Mouse (Mus musculus): ENCODE data around the gene Ubash3a. TPM values are rescaled to one million over a fixed set of nuclear protein-coding genes. Genes with fewer than 3 reads are reported as not detected.

Gene Ubash3a
- polyA plus RNA-seq, 1 experiment: 1.6 TPM

DNA sequence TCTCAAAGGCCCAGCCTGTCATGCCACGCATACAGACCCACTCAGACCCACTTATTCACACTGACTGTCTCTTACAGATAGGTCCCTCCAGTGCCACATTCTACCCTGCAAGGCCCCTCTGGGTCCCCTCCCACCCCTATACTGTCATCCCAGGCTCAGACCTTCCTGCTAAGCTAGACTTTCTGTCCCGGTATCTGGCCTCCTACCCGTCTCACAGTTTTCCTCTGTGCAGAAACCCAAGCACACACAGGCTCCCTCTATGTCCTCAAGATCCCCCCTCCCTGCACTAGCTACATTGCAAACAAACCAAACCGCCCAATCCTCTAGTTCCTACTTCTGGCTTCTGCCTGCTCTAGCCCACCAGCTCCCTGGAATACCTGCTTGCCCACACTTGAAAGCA, 70.3 kb downstream of the Ubash3a start:
- 90% methylated on average over 4 of the region's 4 CpGs for WGBS
- Histone ChIP-seq H3K4me1 (ENCODE audit: control insufficient read depth, insufficient read depth, low read length) (peaks cover 3% of the 10 kb centered on the region; the same call in 1 of the 2 replicates), H3K27me3 (replicated peaks; ENCODE audit: control insufficient read depth, insufficient read depth, low read length) (no peaks in the 10 kb centered on the region), H3K4me3 (ENCODE audit: insufficient read depth, low read depth, low read length) (no peak overlapping the region), H3K27ac (ENCODE audit: insufficient read depth, low read depth, low read length) (no peak overlapping the region), H3K36me3 (ENCODE audit: control insufficient read depth, insufficient read depth, low read length) (no peaks in the 10 kb centered on the region)
- no peak for TF ChIP-seq CTCF (conservative IDR thresholded peaks at IDR 0.05; ENCODE audit: insufficient read depth, insufficient read length, low read depth, low read length)
- no peak for TF ChIP-seq POLR2A (IDR thresholded peaks at IDR 0.05; ENCODE audit: low read depth, low read length)
- no peak for DNase-seq

DNA sequence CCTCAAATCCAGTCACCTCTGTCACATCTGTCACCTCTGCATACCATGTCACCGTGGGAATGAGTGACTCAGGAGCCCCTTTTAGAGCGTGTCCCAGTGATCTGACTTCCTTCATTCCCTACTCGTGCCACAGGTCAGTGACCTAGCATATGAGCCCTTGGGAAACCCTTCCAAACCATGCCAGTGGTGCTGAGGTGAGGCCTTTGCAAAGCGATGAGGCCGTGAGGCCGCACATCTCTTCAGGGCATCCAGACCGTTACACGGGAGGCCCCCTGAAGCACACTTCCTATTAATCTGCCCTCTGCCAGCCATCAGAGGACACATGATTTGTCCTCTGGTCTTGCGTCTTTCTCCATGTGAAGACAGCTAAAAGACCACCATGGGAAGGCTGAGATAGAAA, 71.9 kb downstream of the Ubash3a start:
- WGBS: 78% methylated on average over 9 of the region's 9 CpGs
- DNase-seq: no peak
- no peaks in the 10 kb centered on the region for H3K36me3 ChIP-seq (ENCODE audit: control insufficient read depth, insufficient read depth, low read length)
- no peak overlapping the region for H3K4me3 ChIP-seq (ENCODE audit: insufficient read depth, low read depth, low read length)
- no peak overlapping the region for H3K27ac ChIP-seq (ENCODE audit: insufficient read depth, low read depth, low read length)
- peaks cover 3% of the 10 kb centered on the region; the same call in 1 of the 2 replicates for H3K4me1 ChIP-seq (ENCODE audit: control insufficient read depth, insufficient read depth, low read length)
- no peaks in the 10 kb centered on the region for H3K27me3 ChIP-seq (replicated peaks; ENCODE audit: control insufficient read depth, insufficient read depth, low read length)
- no peak for TF ChIP-seq POLR2A (IDR thresholded peaks at IDR 0.05; ENCODE audit: low read depth, low read length)
- no peak for TF ChIP-seq CTCF (conservative IDR thresholded peaks at IDR 0.05; ENCODE audit: insufficient read depth, insufficient read length, low read depth, low read length)

DNA sequence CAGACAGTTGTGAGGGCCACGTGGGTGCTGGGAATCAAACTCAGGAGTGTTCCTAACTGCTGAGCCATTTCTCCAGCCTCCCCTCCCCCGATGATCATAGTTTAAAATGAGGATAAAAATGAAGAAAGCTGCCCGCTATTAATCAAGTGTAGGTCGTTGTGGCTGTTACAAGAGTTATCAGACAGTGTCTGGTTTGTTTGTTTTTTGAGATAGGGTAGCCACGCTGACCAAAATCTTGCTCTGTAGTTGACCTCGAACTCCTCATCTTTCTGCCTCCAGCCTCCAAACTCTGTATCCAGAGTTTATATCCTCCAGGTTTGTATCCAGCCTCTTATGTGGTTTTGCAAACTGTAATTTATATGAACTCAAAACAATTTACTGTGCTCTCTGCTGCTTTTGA, 72.6 kb downstream of the Ubash3a start:
- H3K27ac ChIP-seq (ENCODE audit: insufficient read depth, low read depth, low read length): no peak overlapping the region
- 63% methylated on average over 6 of the region's 6 CpGs for WGBS
- DNase-seq: no peak
- TF ChIP-seq CTCF (conservative IDR thresholded peaks at IDR 0.05; ENCODE audit: insufficient read depth, insufficient read length, low read depth, low read length) (no peak), POLR2A (IDR thresholded peaks at IDR 0.05; ENCODE audit: low read depth, low read length) (no peak)
- H3K27me3 ChIP-seq (replicated peaks; ENCODE audit: control insufficient read depth, insufficient read depth, low read length): no peaks in the 10 kb centered on the region
- no peak overlapping the region for H3K4me3 ChIP-seq (ENCODE audit: insufficient read depth, low read depth, low read length)
- H3K36me3 ChIP-seq (ENCODE audit: control insufficient read depth, insufficient read depth, low read length): no peaks in the 10 kb centered on the region
- peaks cover 3% of the 10 kb centered on the region; the same call in 1 of the 2 replicates for H3K4me1 ChIP-seq (ENCODE audit: control insufficient read depth, insufficient read depth, low read length)

DNA sequence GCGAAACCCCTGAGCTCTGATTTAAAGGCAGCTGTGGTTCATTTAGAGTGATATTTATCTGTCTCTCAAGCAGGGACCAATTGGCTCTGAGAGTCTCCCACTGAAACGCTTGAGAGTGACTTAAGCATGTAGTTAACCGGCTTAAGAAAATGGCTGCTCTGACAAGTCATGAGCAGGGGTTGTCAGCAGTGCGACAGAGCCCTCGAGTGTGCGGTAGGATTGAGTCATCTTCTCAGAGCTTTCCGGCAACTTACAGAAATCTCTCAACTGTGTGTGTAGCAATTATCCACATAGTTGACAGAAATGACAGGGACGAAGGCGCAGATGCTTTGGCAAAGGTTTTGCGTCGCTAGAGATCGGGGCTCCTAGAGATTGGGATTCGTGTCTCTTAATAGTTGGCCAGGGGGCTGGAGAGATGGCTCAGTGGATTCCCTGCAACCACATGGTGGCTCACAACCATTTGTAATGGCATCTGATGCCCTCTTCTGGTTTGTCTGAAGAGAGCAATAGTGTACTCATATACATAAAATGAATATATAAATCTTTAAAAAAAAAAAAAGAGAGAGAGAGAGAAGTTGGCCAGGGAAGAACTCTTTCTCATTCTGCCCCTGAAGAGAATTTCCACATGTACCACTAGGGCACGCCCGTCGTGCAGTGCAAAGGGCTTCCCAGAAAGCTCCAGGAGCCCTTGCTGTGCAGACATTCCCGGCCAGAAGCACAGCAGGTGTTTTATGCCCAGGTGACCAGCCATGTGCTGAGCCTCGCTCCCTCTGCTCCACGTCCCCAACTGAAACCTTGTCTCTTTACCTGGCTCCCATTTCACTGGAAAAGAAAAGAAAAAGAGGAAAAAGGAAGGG, 74.4 kb downstream of the Ubash3a start:
- WGBS: 60% methylated on average over 19 of the region's 19 CpGs
- Histone ChIP-seq H3K4me3 (ENCODE audit: insufficient read depth, low read depth, low read length) (no peak overlapping the region), H3K4me1 (ENCODE audit: control insufficient read depth, insufficient read depth, low read length) (no peaks in the 10 kb centered on the region), H3K36me3 (ENCODE audit: control insufficient read depth, insufficient read depth, low read length) (no peaks in the 10 kb centered on the region), H3K27me3 (replicated peaks; ENCODE audit: control insufficient read depth, insufficient read depth, low read length) (no peaks in the 10 kb centered on the region), H3K27ac (ENCODE audit: insufficient read depth, low read depth, low read length) (no peak overlapping the region)
- TF ChIP-seq POLR2A (IDR thresholded peaks at IDR 0.05; ENCODE audit: low read depth, low read length) (no peak), CTCF (conservative IDR thresholded peaks at IDR 0.05; ENCODE audit: insufficient read depth, insufficient read length, low read depth, low read length) (no peak)
- no peak for DNase-seq

DNA sequence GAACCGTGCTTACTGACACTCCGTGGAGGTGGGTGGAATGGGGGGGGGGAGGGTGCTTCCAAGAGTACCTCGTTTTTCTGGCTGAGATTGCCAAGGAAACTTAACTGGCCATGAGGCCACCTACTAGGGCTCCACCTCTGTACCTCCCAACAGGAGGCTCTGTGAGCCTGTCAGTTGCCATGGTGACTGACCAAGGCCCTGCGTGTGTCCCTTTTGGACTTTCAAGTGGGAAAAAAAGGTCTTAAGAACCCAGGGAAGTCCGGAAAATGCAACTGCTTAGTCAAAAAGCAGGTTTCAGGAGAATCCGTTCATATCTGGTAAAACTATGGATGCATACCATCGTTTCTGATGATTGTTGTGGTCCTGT, 75.0 kb downstream of the Ubash3a start:
- TF ChIP-seq CTCF (conservative IDR thresholded peaks at IDR 0.05; ENCODE audit: insufficient read depth, insufficient read length, low read depth, low read length) (no peak), POLR2A (IDR thresholded peaks at IDR 0.05; ENCODE audit: low read depth, low read length) (no peak)

DNA sequence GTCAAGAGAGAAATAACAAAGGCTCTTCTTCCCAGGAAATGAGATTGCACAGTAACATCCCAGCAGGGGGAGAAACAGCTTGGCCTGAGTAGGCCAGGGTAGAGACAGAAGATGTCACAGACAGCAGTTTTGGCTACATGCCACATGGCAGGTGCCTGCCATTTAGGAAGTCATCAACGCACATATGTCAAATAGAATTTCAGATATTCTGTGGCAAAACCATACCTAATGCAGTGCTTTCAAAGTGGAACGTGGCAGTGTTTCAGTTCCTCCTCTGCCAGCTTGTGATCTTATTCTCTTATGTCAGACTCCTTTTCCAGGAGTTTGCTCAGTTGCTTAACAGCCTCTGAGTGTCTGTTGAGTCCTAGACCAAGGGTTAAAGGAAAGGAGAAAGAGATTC, 78.2 kb downstream of the Ubash3a start:
- 65% methylated on average over 2 of the region's 2 CpGs for WGBS
- TF ChIP-seq CTCF (conservative IDR thresholded peaks at IDR 0.05; ENCODE audit: insufficient read depth, insufficient read length, low read depth, low read length): no peak
- TF ChIP-seq POLR2A (IDR thresholded peaks at IDR 0.05; ENCODE audit: low read depth, low read length): no peak
- H3K4me3 ChIP-seq (ENCODE audit: insufficient read depth, low read depth, low read length): no peak overlapping the region
- H3K27ac ChIP-seq (ENCODE audit: insufficient read depth, low read depth, low read length): no peak overlapping the region
- H3K4me1 ChIP-seq (ENCODE audit: control insufficient read depth, insufficient read depth, low read length): no peaks in the 10 kb centered on the region
- H3K36me3 ChIP-seq (ENCODE audit: control insufficient read depth, insufficient read depth, low read length): no peaks in the 10 kb centered on the region
- no peaks in the 10 kb centered on the region for H3K27me3 ChIP-seq (replicated peaks; ENCODE audit: control insufficient read depth, insufficient read depth, low read length)
- DNase-seq: no peak

More for the DNA sequence above, 75.0 kb downstream of the Ubash3a start:
- Histone ChIP-seq H3K4me1 (ENCODE audit: control insufficient read depth, insufficient read depth, low read length) (no peaks in the 10 kb centered on the region), H3K27me3 (replicated peaks; ENCODE audit: control insufficient read depth, insufficient read depth, low read length) (no peaks in the 10 kb centered on the region), H3K4me3 (ENCODE audit: insufficient read depth, low read depth, low read length) (no peak overlapping the region), H3K36me3 (ENCODE audit: control insufficient read depth, insufficient read depth, low read length) (no peaks in the 10 kb centered on the region), H3K27ac (ENCODE audit: insufficient read depth, low read depth, low read length) (no peak overlapping the region)
- 37% methylated on average over 7 of the region's 7 CpGs for WGBS
- DNase-seq: no peak

DNA sequence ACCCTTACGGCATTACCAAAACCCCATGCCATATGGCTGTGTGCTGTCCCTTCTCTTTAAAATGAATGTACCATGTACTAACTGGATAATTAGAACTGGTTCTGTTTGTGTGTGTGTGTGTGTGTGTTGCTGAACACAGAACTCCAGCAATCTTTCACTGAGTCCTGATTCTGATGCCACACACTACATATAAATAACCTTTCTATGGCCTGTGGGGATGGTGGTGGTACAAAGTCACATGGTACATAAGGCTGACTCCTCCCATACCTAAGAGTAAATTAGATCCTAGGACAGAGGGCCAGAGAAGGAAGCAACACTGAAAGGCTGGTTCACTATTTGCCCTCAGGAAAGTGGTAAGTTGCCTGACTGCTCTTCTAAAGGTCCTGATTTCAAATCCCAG, 78.8 kb downstream of the Ubash3a start, which contains the start of gene Slc37a1:
TSS of gene Slc37a1 (plus strand) at position 301 of the 400 bp plus-strand sequence.
- Histone ChIP-seq H3K27ac (ENCODE audit: insufficient read depth, low read depth, low read length) (no peak within 1 kb of the TSS), H3K27me3 (replicated peaks; ENCODE audit: control insufficient read depth, insufficient read depth, low read length) (no peaks in the 10 kb centered on the region), H3K4me3 (ENCODE audit: insufficient read depth, low read depth, low read length) (no peak within 1 kb of the TSS), H3K36me3 (ENCODE audit: control insufficient read depth, insufficient read depth, low read length) (no peaks in the 10 kb centered on the region), H3K4me1 (ENCODE audit: control insufficient read depth, insufficient read depth, low read length) (no peaks in the 10 kb centered on the region)
- TF ChIP-seq CTCF (conservative IDR thresholded peaks at IDR 0.05; ENCODE audit: insufficient read depth, insufficient read length, low read depth, low read length) (no peak), POLR2A (IDR thresholded peaks at IDR 0.05; ENCODE audit: low read depth, low read length) (no peak)
- no peak for DNase-seq
- 100% methylated on average over 1 of the region's 1 CpGs for WGBS

Measured in kidney, adult 2 months (tissue).